Mouse (Mus musculus): Measurements from ENCODE around the gene Bcl2l1. TPM values are rescaled to one million over a fixed set of nuclear protein-coding genes. Genes with fewer than 3 reads are reported as not detected.

Bcl2l1 gene
- polyA plus RNA-seq, 1 experiment from 2014 or later, result 186 TPM

GRCm38 (mm10) chr2:152819097-152819624 lies 12.4 kb downstream of the Bcl2l1 start:
- no peak overlapping the region for H3K4me2 ChIP-seq (ENCODE audit: low read length)
- ATAC-seq, result no peak
- 96% methylated on average over 3 of the region's 3 CpGs for WGBS
- H3K4me3 ChIP-seq (ENCODE audit: low read depth, low read length), result no peak overlapping the region
- H3K4me1 ChIP-seq (ENCODE audit: control insufficient read depth, insufficient read depth, low read length), result peaks cover 45% of the 10 kb centered on the region
- no peak overlapping the region for H3K9ac ChIP-seq (ENCODE audit: low read depth, low read length)
- no peaks in the 10 kb centered on the region for H3K36me3 ChIP-seq (ENCODE audit: control insufficient read depth, insufficient read depth, low read length)
- no peak overlapping the region for H3K27ac ChIP-seq (ENCODE audit: low read length)
- no peaks in the 10 kb centered on the region for H3K9me3 ChIP-seq (replicated peaks; ENCODE audit: control insufficient read depth, low read length, poor library complexity, severe bottlenecking)
- H3K27me3 ChIP-seq (ENCODE audit: control insufficient read depth, insufficient read depth, low read depth, low read length), result no peaks in the 10 kb centered on the region

- Histone ChIP-seq H3K4me1 (ENCODE audit: control insufficient read depth, insufficient read depth, low read length) (peaks cover 40% of the 10 kb centered on the region), H3K4me3 (ENCODE audit: low read depth, low read length) (no peak overlapping the region), H3K9ac (ENCODE audit: low read depth, low read length) (no peak overlapping the region), H3K9me3 (replicated peaks; ENCODE audit: control insufficient read depth, low read length, poor library complexity, severe bottlenecking) (no peaks in the 10 kb centered on the region), H3K36me3 (ENCODE audit: control insufficient read depth, insufficient read depth, low read length) (no peaks in the 10 kb centered on the region), H3K27me3 (ENCODE audit: control insufficient read depth, insufficient read depth, low read depth, low read length) (no peaks in the 10 kb centered on the region), H3K27ac (ENCODE audit: low read length) (no peak overlapping the region), H3K4me2 (ENCODE audit: low read length) (no peak overlapping the region)
- WGBS, result 39% methylated on average over 5 of the region's 5 CpGs
- no peak for ATAC-seq
These were observed 12.8 kb downstream of the Bcl2l1 start for GRCm38 (mm10) chr2:152818679-152819078.

GRCm38 (mm10) chr2:152817596-152818291 lies 13.8 kb downstream of the Bcl2l1 start:
- no peaks in the 10 kb centered on the region for H3K27me3 ChIP-seq (ENCODE audit: control insufficient read depth, insufficient read depth, low read depth, low read length)
- ATAC-seq, result 0 out of 2 replicates have a peak, but pooled peaks have one; percentile 40
- H3K36me3 ChIP-seq (ENCODE audit: control insufficient read depth, insufficient read depth, low read length), result no peaks in the 10 kb centered on the region
- H3K4me3 ChIP-seq (ENCODE audit: low read depth, low read length), result no peak overlapping the region
- WGBS, result 43% methylated on average over 6 of the region's 6 CpGs
- 0 out of 2 replicates have a peak overlapping the region, but pooled peaks have one; percentile 15 for H3K9ac ChIP-seq (ENCODE audit: low read depth, low read length)
- peaks cover 40% of the 10 kb centered on the region for H3K4me1 ChIP-seq (ENCODE audit: control insufficient read depth, insufficient read depth, low read length)
- no peak overlapping the region for H3K27ac ChIP-seq (ENCODE audit: low read length)
- no peaks in the 10 kb centered on the region for H3K9me3 ChIP-seq (replicated peaks; ENCODE audit: control insufficient read depth, low read length, poor library complexity, severe bottlenecking)
- no peak overlapping the region for H3K4me2 ChIP-seq (ENCODE audit: low read length)

- H3K9me3 ChIP-seq (replicated peaks; ENCODE audit: control insufficient read depth, low read length, poor library complexity, severe bottlenecking), result no peaks in the 10 kb centered on the region
- H3K36me3 ChIP-seq (ENCODE audit: control insufficient read depth, insufficient read depth, low read length), result no peaks in the 10 kb centered on the region
- H3K27ac ChIP-seq (ENCODE audit: low read length), result no peak overlapping the region
- no peak overlapping the region for H3K4me3 ChIP-seq (ENCODE audit: low read depth, low read length)
- H3K4me2 ChIP-seq (ENCODE audit: low read length), result no peak overlapping the region
- ATAC-seq, result no peak
- peaks cover 35% of the 10 kb centered on the region for H3K4me1 ChIP-seq (ENCODE audit: control insufficient read depth, insufficient read depth, low read length)
- H3K9ac ChIP-seq (ENCODE audit: low read depth, low read length), result no peak overlapping the region
- no peaks in the 10 kb centered on the region for H3K27me3 ChIP-seq (ENCODE audit: control insufficient read depth, insufficient read depth, low read depth, low read length)
- 89% methylated on average over 3 of the region's 3 CpGs for WGBS
These were observed 14.7 kb downstream of the Bcl2l1 start for GRCm38 (mm10) chr2:152816657-152817348.

GRCm38 (mm10) chr2:152815879-152816656 lies 15.5 kb downstream of the Bcl2l1 start:
- 70% methylated on average over 7 of the region's 7 CpGs for WGBS
- no peak for ATAC-seq
- Histone ChIP-seq H3K27ac (ENCODE audit: low read length) (no peak overlapping the region), H3K27me3 (ENCODE audit: control insufficient read depth, insufficient read depth, low read depth, low read length) (no peaks in the 10 kb centered on the region), H3K36me3 (ENCODE audit: control insufficient read depth, insufficient read depth, low read length) (no peaks in the 10 kb centered on the region), H3K9me3 (replicated peaks; ENCODE audit: control insufficient read depth, low read length, poor library complexity, severe bottlenecking) (no peaks in the 10 kb centered on the region), H3K4me1 (ENCODE audit: control insufficient read depth, insufficient read depth, low read length) (peaks cover 30% of the 10 kb centered on the region), H3K4me2 (ENCODE audit: low read length) (no peak overlapping the region), H3K9ac (ENCODE audit: low read depth, low read length) (no peak overlapping the region), H3K4me3 (ENCODE audit: low read depth, low read length) (no peak overlapping the region)

- H3K9ac ChIP-seq (ENCODE audit: low read depth, low read length), result no peak overlapping the region
- H3K4me1 ChIP-seq (ENCODE audit: control insufficient read depth, insufficient read depth, low read length), result peaks cover 19% of the 10 kb centered on the region
- ATAC-seq, result no peak
- no peaks in the 10 kb centered on the region for H3K27me3 ChIP-seq (ENCODE audit: control insufficient read depth, insufficient read depth, low read depth, low read length)
- H3K4me3 ChIP-seq (ENCODE audit: low read depth, low read length), result no peak overlapping the region
- H3K4me2 ChIP-seq (ENCODE audit: low read length), result no peak overlapping the region
- no peaks in the 10 kb centered on the region for H3K9me3 ChIP-seq (replicated peaks; ENCODE audit: control insufficient read depth, low read length, poor library complexity, severe bottlenecking)
- H3K36me3 ChIP-seq (ENCODE audit: control insufficient read depth, insufficient read depth, low read length), result no peaks in the 10 kb centered on the region
- no peak overlapping the region for H3K27ac ChIP-seq (ENCODE audit: low read length)
- WGBS, result 90% methylated on average over 6 of the region's 6 CpGs
These were observed 17.2 kb downstream of the Bcl2l1 start for GRCm38 (mm10) chr2:152814213-152814874.

GRCm38 (mm10) chr2:152813232-152813631 lies 18.3 kb downstream of the Bcl2l1 start:
- ATAC-seq, result no peak
- 95% methylated on average over 1 of the region's 1 CpGs for WGBS
- Histone ChIP-seq H3K27ac (ENCODE audit: low read length) (no peak overlapping the region), H3K9me3 (replicated peaks; ENCODE audit: control insufficient read depth, low read length, poor library complexity, severe bottlenecking) (no peaks in the 10 kb centered on the region), H3K27me3 (ENCODE audit: control insufficient read depth, insufficient read depth, low read depth, low read length) (no peaks in the 10 kb centered on the region), H3K36me3 (ENCODE audit: control insufficient read depth, insufficient read depth, low read length) (no peaks in the 10 kb centered on the region), H3K9ac (ENCODE audit: low read depth, low read length) (no peak overlapping the region), H3K4me1 (ENCODE audit: control insufficient read depth, insufficient read depth, low read length) (peaks cover 18% of the 10 kb centered on the region), H3K4me3 (ENCODE audit: low read depth, low read length) (no peak overlapping the region), H3K4me2 (ENCODE audit: low read length) (no peak overlapping the region)

GRCm38 (mm10) chr2:152811336-152812165 lies 20.0 kb downstream of the Bcl2l1 start:
- no peak overlapping the region for H3K4me2 ChIP-seq (ENCODE audit: low read length)
- no peak overlapping the region for H3K27ac ChIP-seq (ENCODE audit: low read length)
- no peaks in the 10 kb centered on the region for H3K9me3 ChIP-seq (replicated peaks; ENCODE audit: control insufficient read depth, low read length, poor library complexity, severe bottlenecking)
- no peaks in the 10 kb centered on the region for H3K27me3 ChIP-seq (ENCODE audit: control insufficient read depth, insufficient read depth, low read depth, low read length)
- no peak for ATAC-seq
- no peaks in the 10 kb centered on the region for H3K36me3 ChIP-seq (ENCODE audit: control insufficient read depth, insufficient read depth, low read length)
- H3K9ac ChIP-seq (ENCODE audit: low read depth, low read length), result no peak overlapping the region
- H3K4me1 ChIP-seq (ENCODE audit: control insufficient read depth, insufficient read depth, low read length), result peaks cover 3% of the 10 kb centered on the region
- no peak overlapping the region for H3K4me3 ChIP-seq (ENCODE audit: low read depth, low read length)
- WGBS, result 47% methylated on average over 3 of the region's 3 CpGs
